Mouse (Mus musculus) kidney, adult 18-20 months (tissue): ENCODE data around the gene 1110002E22Rik.

Source experiments
- DNase-seq: peaks from one replicate; pipeline ENCODE4 v3.0.0; 2021

The 1110002E22Rik gene

DNA sequence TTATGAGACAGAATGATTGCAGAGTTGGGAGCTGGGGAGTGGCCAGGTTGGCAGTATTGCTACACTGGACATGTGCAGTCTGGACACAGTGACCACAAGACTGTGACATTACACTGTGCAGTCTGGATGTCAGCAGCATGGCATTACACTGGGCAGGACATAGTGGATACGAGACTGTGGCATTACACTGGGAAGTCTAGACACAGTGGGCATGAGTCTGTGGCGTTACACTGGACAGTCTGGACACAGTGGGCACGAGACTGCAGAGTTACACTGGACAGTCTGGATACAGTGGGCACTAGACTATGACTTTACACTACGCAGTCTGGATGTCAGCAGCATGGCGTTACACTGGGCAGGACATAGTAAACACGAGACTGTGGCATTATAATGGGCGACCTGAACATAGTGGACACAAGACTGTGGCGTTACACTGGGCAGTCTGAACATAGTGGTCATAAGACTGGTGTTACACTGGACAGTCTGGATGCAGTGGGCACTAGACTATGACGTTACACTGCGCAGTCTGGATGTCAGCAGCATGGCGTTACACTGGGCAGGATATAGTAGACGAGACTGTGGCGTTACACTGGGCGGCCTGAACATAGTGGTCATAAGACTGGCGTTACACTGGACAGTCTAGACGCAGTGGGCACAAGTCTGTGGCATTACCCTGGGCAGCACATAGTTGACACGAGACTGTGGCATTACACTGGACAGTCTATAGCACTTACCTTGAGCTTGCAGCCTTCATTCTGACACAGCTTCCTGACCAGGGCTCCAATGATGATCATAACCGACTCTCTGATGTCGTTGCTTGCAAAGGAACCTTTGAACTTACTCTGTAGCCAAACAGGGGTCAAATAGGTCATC lies 46.3 kb downstream of the 1110002E22Rik start:
- DNase-seq, result no peak

DNA sequence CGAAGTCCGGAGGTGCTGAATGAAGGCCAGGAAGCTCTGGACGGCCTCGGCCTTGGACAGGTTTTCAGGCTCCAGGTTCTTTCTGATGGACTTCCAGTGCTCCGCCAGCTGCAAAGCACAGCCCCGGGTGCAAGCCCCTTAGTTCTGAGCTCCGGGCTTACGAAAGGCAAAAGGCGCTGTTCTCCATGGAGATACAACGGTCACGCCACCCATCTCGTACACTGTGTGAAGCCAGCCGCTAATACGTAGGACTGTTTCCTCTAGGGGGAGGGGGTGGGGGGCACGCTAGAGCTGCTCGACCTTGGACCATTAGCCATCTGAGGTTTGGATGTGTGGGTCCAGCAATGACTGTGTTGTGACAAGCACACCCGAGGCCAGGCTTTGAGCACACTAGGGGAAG lies 49.3 kb downstream of the 1110002E22Rik start:
- DNase-seq, result no peak

DNA sequence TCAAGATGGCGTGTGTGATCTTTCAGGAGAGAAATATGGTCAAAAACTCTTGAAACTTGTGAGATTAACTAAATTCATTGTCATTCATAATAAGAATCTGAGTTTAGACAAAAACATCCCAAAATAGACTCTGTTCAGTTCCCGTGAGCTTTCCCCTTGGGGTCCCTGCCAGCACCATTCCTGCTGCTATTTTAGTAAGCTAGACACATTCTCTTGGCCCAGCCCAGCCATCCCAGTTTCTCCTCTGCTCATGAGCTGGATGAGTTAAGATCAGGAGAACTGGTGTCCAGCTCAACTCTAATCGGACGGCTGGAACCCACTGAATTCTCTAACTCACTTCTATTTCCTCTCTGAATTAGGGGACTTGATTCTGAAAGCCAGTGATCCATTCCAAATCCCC lies 52.0 kb downstream of the 1110002E22Rik start:
- DNase-seq, result no peak

DNA sequence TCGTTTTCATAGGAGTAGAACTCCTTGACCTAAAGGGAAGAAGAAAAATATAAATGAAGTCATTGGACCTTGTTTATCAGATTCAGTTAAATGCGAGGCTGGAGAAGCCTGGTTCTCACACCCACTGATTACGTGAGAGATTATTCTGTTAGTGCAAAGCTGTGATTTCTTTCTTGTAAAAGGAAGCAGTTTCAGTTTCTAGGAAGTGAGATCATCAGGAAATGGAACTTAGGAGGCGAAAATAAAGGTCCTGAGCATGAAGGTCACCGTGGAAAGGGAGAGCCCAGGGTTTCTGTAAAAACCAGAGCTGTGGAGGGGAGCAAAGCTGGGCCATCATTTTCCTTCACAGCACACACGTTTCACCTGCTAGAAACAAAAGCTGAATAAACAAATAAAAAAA lies 53.5 kb downstream of the 1110002E22Rik start:
- DNase-seq, result no peak

DNA sequence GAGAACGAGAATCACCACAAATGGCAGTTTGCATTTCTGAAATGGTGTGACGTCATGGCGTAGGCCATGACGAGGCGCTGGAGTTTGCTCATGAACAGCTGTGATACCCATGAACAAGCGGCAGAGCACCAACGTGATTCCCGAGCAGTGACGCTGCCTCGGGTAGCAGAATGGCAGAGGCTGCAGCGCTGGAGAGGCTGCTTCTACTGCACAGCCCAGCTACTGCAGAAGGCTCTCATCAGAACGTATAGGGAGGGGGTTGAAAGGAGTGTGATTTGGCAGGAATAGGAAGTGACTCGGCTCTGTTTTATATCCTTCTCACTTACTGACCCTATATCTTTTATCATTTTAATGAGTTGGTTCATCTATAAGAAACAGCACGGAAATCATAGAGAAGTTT lies 54.0 kb downstream of the 1110002E22Rik start:
- no peak for DNase-seq

DNA sequence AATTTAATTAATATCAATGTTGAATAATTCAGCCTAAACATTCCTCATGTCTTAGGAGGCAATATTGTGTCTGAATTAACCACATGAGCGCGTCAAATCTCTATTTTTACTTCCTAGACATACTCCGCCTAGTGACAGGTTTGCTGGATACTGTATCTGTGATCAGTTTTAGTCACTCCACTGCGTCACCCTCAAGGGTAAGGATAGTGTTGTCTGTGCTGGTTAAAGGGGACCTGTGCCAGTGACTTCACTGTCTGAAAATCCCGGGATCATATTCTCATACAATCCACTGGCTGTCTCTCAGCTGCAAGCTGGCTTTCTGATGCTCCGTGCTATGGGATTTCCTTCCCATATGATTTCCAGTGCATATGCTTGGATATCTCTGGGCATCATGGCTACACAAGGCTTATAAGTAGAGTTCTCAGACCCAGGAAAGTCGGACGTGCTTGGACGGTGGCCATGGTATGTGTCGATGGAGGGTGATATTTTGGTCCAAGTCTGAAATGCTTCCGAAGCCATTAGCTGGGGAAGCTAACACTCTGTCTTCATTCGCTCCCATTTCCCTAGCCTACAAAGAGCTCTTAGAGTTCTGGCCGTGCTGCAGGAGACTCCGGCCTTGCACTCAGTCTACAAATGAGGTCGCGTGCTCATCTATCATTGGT lies 54.7 kb downstream of the 1110002E22Rik start:
- no peak for DNase-seq

DNA sequence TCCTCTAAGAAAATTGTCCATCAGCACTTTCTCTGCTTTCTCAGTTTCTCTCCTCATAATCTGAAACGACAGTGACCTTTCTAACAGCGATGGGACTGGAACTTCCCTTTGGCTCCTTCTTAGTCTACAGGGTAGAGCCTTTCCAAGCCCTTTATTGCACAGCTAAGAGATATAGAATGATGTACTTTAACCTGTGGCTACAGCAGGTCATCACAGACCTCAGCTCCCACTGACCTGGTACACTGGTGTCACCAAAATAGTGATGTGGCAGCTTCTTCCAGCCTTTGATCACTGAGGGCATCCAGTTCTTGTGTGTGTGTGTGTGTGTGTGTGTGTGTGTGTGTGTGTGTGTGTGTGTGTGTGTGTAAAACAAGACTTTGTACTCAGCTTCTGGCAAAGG lies 56.6 kb downstream of the 1110002E22Rik start:
- DNase-seq, result no peak

DNA sequence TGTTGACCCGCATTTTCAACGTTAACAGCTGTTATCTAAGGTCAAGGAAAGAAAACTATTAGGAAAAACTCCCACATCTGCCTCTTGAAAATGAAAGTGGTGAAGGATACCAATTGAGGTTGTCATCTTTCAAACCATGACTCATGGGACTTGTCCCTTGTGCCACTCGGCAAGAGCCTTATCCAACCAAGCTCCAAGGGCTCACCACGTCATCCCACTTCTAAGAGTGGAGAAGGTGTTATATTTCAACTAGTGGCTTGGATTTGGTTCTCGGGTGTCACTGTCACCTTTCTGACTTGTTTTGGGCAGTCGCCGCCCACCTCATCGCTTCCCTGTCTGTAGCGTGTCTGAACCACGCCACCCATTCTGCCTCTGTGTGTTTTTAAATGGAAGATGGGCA lies 59.0 kb downstream of the 1110002E22Rik start:
- no peak for DNase-seq

DNA sequence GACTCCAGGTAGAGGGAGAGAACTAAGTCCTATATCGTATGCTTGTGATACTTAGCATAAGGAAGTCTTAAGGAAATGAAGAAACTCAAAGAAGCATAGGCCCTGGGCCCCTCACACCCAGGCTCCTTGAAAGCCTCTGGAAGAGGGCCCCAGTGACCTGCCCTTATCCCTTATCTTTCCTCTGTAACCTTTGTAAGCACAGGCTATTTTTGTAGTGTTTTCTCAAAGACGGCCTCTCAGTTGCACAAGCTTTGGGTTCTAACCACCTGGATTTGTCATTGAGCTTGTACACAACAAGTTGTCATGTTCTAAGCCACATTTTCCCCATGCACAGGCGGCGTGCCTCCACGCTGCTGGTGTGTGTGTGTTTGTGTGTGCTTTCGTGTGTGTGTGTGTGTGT lies 64.3 kb downstream of the 1110002E22Rik start:
- DNase-seq, result no peak

DNA sequence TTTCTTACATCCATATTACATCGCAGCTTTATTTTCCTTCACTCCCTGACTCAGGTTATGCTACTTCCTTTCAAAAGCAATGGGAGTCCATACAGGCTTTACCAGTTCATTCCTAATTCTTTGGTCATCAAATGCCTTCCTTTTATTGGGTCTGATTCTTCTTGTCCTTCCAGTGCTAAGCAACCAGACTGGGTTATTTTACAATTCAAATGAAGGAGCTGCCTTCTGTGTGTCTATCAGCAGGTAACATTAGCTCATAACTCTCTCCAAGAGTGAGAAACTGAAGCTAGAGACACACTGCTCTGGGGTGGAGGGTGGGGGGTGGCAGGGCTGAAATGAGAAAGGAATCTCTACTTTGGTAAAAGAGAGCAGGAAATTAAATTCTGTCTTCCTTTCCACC lies 65.8 kb downstream of the 1110002E22Rik start:
- DNase-seq, result no peak
